Mouse (Mus musculus): ENCODE data around the gene Gm20458. TPM values are rescaled to one million over a fixed set of nuclear protein-coding genes. Genes with fewer than 3 reads are reported as not detected.

The Gm20458 gene
- total and polyA plus RNA-seq, 3 experiments = 8.0 to 17.2 (median 9.2) TPM

DNA sequence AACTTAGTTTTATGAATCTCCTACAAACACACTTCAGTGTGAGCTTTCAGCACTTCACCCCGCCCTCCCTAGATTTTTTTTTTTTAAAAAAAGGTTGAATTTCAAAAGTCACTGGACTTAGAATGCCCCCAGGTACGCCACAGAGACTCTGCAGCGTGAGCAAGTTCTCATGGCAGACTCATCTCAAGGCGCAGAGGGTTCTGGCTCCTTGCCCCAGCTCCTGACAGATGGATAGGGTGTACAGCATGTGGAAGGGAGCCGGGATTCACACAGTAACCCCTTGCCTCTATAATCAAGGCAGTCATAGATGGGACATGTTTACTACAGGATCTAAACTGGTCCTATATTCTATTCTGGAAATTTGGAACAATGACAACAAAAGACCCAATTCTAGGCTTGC is 35.4 kb upstream of the Gm20458 start:
- Histone ChIP-seq H3K4me1 (ENCODE audit: control insufficient read depth, insufficient read depth, low read length) (no peaks in the 10 kb centered on the region), H3K9ac (ENCODE audit: low read depth, low read length) (no peak overlapping the region), H3K36me3 (ENCODE audit: control insufficient read depth, insufficient read depth, low read length) (no peaks in the 10 kb centered on the region), H3K4me3 (no peak overlapping the region), H3K27ac (no peak overlapping the region), H3K79me2 (replicated peaks; ENCODE audit: control insufficient read depth, insufficient read depth, low read length) (no peaks in the 10 kb centered on the region), H3K27me3 (ENCODE audit: control insufficient read depth, insufficient read depth, low read length) (no peaks in the 10 kb centered on the region)
- no peak for DNase-seq
- TF ChIP-seq CTCF (IDR thresholded peaks at IDR 0.05) (no peak), POLR2A (IDR thresholded peaks at IDR 0.05; ENCODE audit: insufficient read depth, low read depth, low read length) (no peak), EP300 (IDR thresholded peaks at IDR 0.05; ENCODE audit: insufficient read depth, low read depth, low read length) (no peak)
- WGBS = 84% methylated on average over 5 of the region's 5 CpGs
- intact Hi-C loops (cut with DNase I) = no loop called here

DNA sequence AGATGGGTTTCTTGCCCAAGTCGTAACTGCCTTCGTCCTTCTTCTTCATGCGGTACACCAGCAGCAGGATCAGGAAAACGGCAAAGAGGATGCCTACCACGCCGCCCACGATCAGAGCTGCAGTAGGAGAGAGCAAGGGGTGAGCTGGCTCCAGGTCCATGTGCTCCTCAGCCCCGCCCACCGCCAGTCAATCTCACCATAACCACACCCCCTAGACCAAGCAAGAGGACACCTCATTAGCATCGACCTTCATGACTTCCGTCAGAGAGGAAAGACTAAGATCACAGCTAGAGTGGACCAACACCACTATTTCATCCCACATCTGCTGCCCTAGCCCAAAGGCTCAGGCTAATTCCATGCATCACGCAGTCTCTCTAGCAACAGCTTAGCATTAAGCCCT is 34.6 kb upstream of the Gm20458 start:
- Histone ChIP-seq H3K4me3 (no peak overlapping the region), H3K79me2 (replicated peaks; ENCODE audit: control insufficient read depth, insufficient read depth, low read length) (no peaks in the 10 kb centered on the region), H3K27ac (no peak overlapping the region), H3K9ac (ENCODE audit: low read depth, low read length) (no peak overlapping the region), H3K4me1 (ENCODE audit: control insufficient read depth, insufficient read depth, low read length) (no peaks in the 10 kb centered on the region), H3K27me3 (ENCODE audit: control insufficient read depth, insufficient read depth, low read length) (no peaks in the 10 kb centered on the region), H3K36me3 (ENCODE audit: control insufficient read depth, insufficient read depth, low read length) (no peaks in the 10 kb centered on the region)
- no peak for DNase-seq
- WGBS = 56% methylated on average over 12 of the region's 12 CpGs
- intact Hi-C loops (cut with DNase I) = no loop called here
- TF ChIP-seq CTCF (IDR thresholded peaks at IDR 0.05) (no peak), POLR2A (IDR thresholded peaks at IDR 0.05; ENCODE audit: insufficient read depth, low read depth, low read length) (no peak), EP300 (IDR thresholded peaks at IDR 0.05; ENCODE audit: insufficient read depth, low read depth, low read length) (no peak)

DNA sequence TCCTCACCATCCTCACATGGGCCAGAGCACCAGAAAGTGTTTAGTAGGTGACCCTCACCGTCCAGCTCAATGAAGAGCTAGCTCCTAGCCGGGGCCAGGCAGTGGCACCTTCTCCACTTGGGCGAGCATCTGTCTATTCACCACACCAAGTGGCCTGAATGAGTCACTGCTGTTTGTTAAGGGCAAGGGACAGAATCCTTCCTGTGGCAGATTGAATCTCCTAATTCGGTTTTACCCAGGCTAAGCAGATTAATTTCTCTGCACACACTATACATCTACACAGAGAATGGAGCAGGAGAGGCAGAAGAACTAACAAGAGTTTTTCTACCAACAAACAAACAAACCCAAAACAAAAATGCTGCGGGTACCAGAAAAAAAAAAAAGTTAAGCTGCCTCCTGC is 33.8 kb upstream of the Gm20458 start:
- TF ChIP-seq EP300 (IDR thresholded peaks at IDR 0.05; ENCODE audit: insufficient read depth, low read depth, low read length) = no peak
- no peak for TF ChIP-seq CTCF (IDR thresholded peaks at IDR 0.05)
- no peak for TF ChIP-seq POLR2A (IDR thresholded peaks at IDR 0.05; ENCODE audit: insufficient read depth, low read depth, low read length)
- Histone ChIP-seq H3K27me3 (ENCODE audit: control insufficient read depth, insufficient read depth, low read length) (no peaks in the 10 kb centered on the region), H3K27ac (no peak overlapping the region), H3K4me1 (ENCODE audit: control insufficient read depth, insufficient read depth, low read length) (no peaks in the 10 kb centered on the region), H3K9ac (ENCODE audit: low read depth, low read length) (no peak overlapping the region), H3K79me2 (replicated peaks; ENCODE audit: control insufficient read depth, insufficient read depth, low read length) (no peaks in the 10 kb centered on the region), H3K4me3 (no peak overlapping the region), H3K36me3 (ENCODE audit: control insufficient read depth, insufficient read depth, low read length) (no peaks in the 10 kb centered on the region)
- intact Hi-C loops (cut with DNase I) = no loop called here
- no peak for DNase-seq
- 83% methylated on average over 5 of the region's 5 CpGs for WGBS

DNA sequence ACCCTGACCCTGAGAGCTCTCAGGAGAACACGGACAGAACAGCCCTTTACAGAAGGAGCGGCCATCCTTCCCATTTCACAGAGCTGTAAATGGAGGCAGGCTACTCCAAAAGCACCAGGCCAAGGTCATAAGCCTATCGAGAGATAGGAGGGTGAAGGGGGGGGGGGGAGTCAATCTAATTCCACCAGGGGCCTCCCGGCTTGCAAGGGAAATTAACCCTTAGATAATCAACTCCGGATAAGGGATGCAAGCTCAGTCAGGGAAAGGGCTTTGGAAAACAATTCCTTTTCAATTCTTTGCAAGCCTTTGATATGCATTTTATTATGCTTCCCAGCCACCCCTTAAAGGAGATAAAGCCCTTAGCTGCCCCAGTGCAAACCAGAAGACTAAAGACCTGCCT is 32.3 kb upstream of the Gm20458 start:
- H3K27ac ChIP-seq = no peak overlapping the region
- intact Hi-C loops (cut with DNase I) = no loop called here
- no peaks in the 10 kb centered on the region for H3K36me3 ChIP-seq (ENCODE audit: control insufficient read depth, insufficient read depth, low read length)
- no peak overlapping the region for H3K9ac ChIP-seq (ENCODE audit: low read depth, low read length)
- no peak overlapping the region for H3K4me3 ChIP-seq
- WGBS = 57% methylated on average over 5 of the region's 5 CpGs
- no peak for DNase-seq
- H3K27me3 ChIP-seq (ENCODE audit: control insufficient read depth, insufficient read depth, low read length) = no peaks in the 10 kb centered on the region
- peaks cover 5% of the 10 kb centered on the region for H3K4me1 ChIP-seq (ENCODE audit: control insufficient read depth, insufficient read depth, low read length)
- TF ChIP-seq POLR2A (IDR thresholded peaks at IDR 0.05; ENCODE audit: insufficient read depth, low read depth, low read length) (no peak), CTCF (IDR thresholded peaks at IDR 0.05) (no peak), EP300 (IDR thresholded peaks at IDR 0.05; ENCODE audit: insufficient read depth, low read depth, low read length) (no peak)
- no peaks in the 10 kb centered on the region for H3K79me2 ChIP-seq (replicated peaks; ENCODE audit: control insufficient read depth, insufficient read depth, low read length)

DNA sequence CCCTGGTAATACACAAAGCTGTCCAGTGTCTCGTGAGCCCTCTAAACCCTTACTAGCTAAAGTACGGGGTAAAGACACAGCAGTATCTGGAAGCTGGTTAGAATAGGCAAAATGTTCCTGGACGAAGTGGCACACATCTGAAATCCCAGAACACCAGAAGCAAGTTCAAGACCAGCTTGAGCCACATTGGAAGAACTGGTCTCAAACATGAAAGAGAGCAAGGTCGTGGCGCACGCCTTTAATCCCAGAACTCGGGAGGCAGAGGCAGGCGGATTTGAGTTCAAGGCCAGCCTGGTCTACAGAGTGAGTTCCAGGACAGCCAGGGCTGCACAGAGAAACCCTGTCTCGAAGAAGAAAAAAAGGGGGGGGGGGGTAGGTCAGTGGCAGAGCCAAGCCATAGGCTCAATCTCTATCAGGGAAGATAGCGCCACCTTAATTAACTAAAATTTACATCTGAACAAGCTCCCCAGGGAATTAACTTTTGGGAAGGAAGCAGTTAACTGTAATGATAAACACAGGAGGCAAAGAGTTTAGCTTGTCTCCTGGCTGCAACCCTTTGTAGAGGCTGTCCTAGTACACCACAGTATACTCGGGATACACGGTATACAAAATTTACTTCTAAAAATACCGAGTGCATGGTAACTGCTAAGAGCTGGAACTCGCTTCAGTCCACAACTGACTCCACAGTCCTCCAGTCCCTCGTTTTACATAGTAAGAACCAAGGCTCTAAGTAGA is 30.7 kb upstream of the Gm20458 start:
- H3K36me3 ChIP-seq (ENCODE audit: control insufficient read depth, insufficient read depth, low read length) = no peaks in the 10 kb centered on the region
- peaks cover 5% of the 10 kb centered on the region for H3K4me1 ChIP-seq (ENCODE audit: control insufficient read depth, insufficient read depth, low read length)
- no peak overlapping the region for H3K27ac ChIP-seq
- no peak for DNase-seq
- 76% methylated on average over 15 of the region's 15 CpGs for WGBS
- no peaks in the 10 kb centered on the region for H3K79me2 ChIP-seq (replicated peaks; ENCODE audit: control insufficient read depth, insufficient read depth, low read length)
- H3K4me3 ChIP-seq = no peak overlapping the region
- intact Hi-C loops (cut with DNase I) = no loop called here
- H3K27me3 ChIP-seq (ENCODE audit: control insufficient read depth, insufficient read depth, low read length) = no peaks in the 10 kb centered on the region
- no peak for TF ChIP-seq POLR2A (IDR thresholded peaks at IDR 0.05; ENCODE audit: insufficient read depth, low read depth, low read length)
- no peak for TF ChIP-seq CTCF (IDR thresholded peaks at IDR 0.05)
- TF ChIP-seq EP300 (IDR thresholded peaks at IDR 0.05; ENCODE audit: insufficient read depth, low read depth, low read length) = no peak
- H3K9ac ChIP-seq (ENCODE audit: low read depth, low read length) = no peak overlapping the region

DNA sequence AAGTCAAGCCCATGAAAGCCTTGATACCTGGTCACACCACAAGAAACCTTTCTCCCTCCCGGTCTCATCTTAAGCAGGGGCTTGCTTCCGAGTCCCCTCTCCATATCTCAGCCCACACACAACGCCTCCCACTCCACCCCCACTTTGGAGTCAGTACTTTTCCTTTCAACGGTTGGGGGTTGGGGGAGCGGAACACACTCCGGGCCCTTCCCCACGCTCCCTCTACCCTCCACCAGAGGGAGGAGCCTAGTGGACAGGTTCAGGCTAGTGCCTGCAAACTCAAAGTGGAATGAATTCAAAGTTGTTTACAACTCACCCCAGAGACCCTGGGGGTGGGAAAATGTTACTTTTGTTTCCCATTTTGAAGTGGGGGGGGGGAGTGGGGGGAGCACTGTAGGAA is 30.1 kb upstream of the Gm20458 start:
- TF ChIP-seq CTCF (IDR thresholded peaks at IDR 0.05) (no peak), POLR2A (IDR thresholded peaks at IDR 0.05; ENCODE audit: insufficient read depth, low read depth, low read length) (no peak), EP300 (IDR thresholded peaks at IDR 0.05; ENCODE audit: insufficient read depth, low read depth, low read length) (no peak)
- intact Hi-C loops (cut with DNase I) = no loop called here
- H3K27ac ChIP-seq = no peak overlapping the region
- H3K27me3 ChIP-seq (ENCODE audit: control insufficient read depth, insufficient read depth, low read length) = no peaks in the 10 kb centered on the region
- 60% methylated on average over 7 of the region's 7 CpGs for WGBS
- DNase-seq = no peak
- peaks cover 7% of the 10 kb centered on the region for H3K4me1 ChIP-seq (ENCODE audit: control insufficient read depth, insufficient read depth, low read length)
- H3K36me3 ChIP-seq (ENCODE audit: control insufficient read depth, insufficient read depth, low read length) = no peaks in the 10 kb centered on the region
- H3K4me3 ChIP-seq = no peak overlapping the region
- H3K9ac ChIP-seq (ENCODE audit: low read depth, low read length) = no peak overlapping the region
- H3K79me2 ChIP-seq (replicated peaks; ENCODE audit: control insufficient read depth, insufficient read depth, low read length) = no peaks in the 10 kb centered on the region

All from heart, adult 2 months (tissue).